Mouse (Mus musculus) thymus, adult 2 months (tissue): ENCODE measurements around the gene Ntm.

ENCODE experiments used
- CTCF ChIP-seq: fragments of 200-500 bp; IDR thresholded peaks from 2 replicates; pipeline ENCODE4 v1.5.1; 2012; ENCODE audit warnings: mild to moderate bottlenecking, control low read depth, low read length, moderate library complexity, borderline replicate concordance; ENCODE audit not compliant: control insufficient read depth, poor library complexity, insufficient read depth; ENCODE audit errors: extremely low read depth
- POLR2A ChIP-seq: fragments of 200-500 bp; IDR thresholded peaks from 2 replicates; pipeline ENCODE4 v1.6.1; 2012; ENCODE audit warnings: mild to moderate bottlenecking, low read length, control low read depth, moderate library complexity; ENCODE audit not compliant: control insufficient read depth, poor library complexity, insufficient read depth; ENCODE audit errors: extremely low read depth

DNA sequence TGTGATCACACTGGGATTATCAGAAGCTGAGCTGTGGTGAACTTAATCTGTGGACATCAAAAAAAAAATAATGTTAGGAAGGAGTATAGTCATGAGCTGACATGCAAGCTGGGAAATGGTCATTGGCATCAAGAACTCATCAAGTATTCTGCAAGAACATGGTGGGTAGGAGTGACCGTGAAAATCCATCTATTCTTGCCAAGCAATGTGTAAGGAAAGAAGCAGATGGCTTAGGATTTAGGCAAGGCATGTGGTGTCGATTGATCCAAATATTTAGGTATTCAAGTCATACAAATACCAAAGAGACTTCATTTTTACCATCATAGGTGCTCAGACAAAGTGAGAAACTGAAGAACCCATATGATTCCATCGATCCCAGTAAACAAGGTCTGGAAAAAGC lies 946.1 kb downstream of the Ntm start:
- TF ChIP-seq CTCF, result no peak
- no peak for TF ChIP-seq POLR2A
